Mouse (Mus musculus) erythroblast, adult 5-6 weeks (primary cell): Measurements from ENCODE around the gene Noxred1. TPM values are rescaled to one million over a fixed set of nuclear protein-coding genes. Genes with fewer than 3 reads are reported as not detected.
"Not testable (repeated sequence)": the region's sequence is repeated elsewhere in the genome, so short reads cannot be mapped to it uniquely, and the experiment has no call there.

Experiments
- ATAC-seq: replicated peaks from 2 replicates; pipeline ENCODE4 v1.8.0; 2016; ENCODE audit warnings: moderate number of reproducible peaks, mild to moderate bottlenecking, moderate TSS enrichment, inconsistent platforms; ENCODE audit not compliant: poor library complexity, low FRiP score, severe bottlenecking
- total RNA-seq, 2 experiments: library from RNA; stranded (forward) in 1 of 2; stranded (reverse) in 1 of 2; fragments of 150-400 nt in 1 of 2; fragments of 200-764, 138-1000 nt in 1 of 2; gene quantifications; 2 replicates each; pipeline versions ENCODE4 v1.2.3 to v1.2.4; 2015 to 2017; ENCODE audit warnings: low replicate concordance in 2 of 2

Noxred1 gene
- 2.7 TPM in 1 of 2 replicates, not detected in the other for total RNA-seq (2015; ENCODE audit: low replicate concordance)
- not detected in 2 replicates for total RNA-seq (2017; ENCODE audit: low replicate concordance)

GRCm38 (mm10) chr12:87238632-87239031 lies at the start of gene Noxred1:
Gene Noxred1 (minus strand): TSS chr12:87238732.
- no peak for ATAC-seq

GRCm38 (mm10) chr12:87284726-87285125 lies 46.2 kb upstream of the Noxred1 start:
- no peak for ATAC-seq

- ATAC-seq, result no peak
These were observed 45.7 kb upstream of the Noxred1 start for GRCm38 (mm10) chr12:87284268-87284667.

GRCm38 (mm10) chr12:87283706-87284105 lies 45.2 kb upstream of the Noxred1 start:
- ATAC-seq, result no peak

GRCm38 (mm10) chr12:87282743-87283142 lies 44.2 kb upstream of the Noxred1 start:
- ATAC-seq, result no peak

GRCm38 (mm10) chr12:87281766-87282165 lies 43.2 kb upstream of the Noxred1 start:
- no peak for ATAC-seq

GRCm38 (mm10) chr12:87279879-87280278 lies 41.3 kb upstream of the Noxred1 start:
- ATAC-seq, result no peak

GRCm38 (mm10) chr12:87279350-87279749 lies 40.8 kb upstream of the Noxred1 start:
- ATAC-seq, result no peak

GRCm38 (mm10) chr12:87278118-87278730 lies 39.7 kb upstream of the Noxred1 start:
- ATAC-seq, result no peak

GRCm38 (mm10) chr12:87277251-87277650 lies 38.7 kb upstream of the Noxred1 start:
- ATAC-seq, result not testable (repeated sequence)

- ATAC-seq, result peak; percentile 59; the same call in 1 of the 2 replicates
These were observed 36.6 kb upstream of the Noxred1 start for GRCm38 (mm10) chr12:87274853-87275831.

GRCm38 (mm10) chr12:87267682-87268081 lies 29.1 kb upstream of the Noxred1 start:
- ATAC-seq, result no peak

GRCm38 (mm10) chr12:87266827-87267603 lies 28.5 kb upstream of the Noxred1 start:
- ATAC-seq, result 0 out of 2 replicates have a peak, but pooled peaks have one; percentile 3

- ATAC-seq, result peak; percentile 96
These were observed 27.7 kb upstream of the Noxred1 start, which contains the start of the genes Vipas39 and Ahsa1 for GRCm38 (mm10) chr12:87266108-87266826. Gene Vipas39 (minus strand): TSS chr12:87266256. Gene Ahsa1 (plus strand): TSS chr12:87266479.

- no peak for ATAC-seq
These were observed 26.9 kb upstream of the Noxred1 start for GRCm38 (mm10) chr12:87265444-87265843.

- ATAC-seq, result no peak
These were observed 22.0 kb upstream of the Noxred1 start for GRCm38 (mm10) chr12:87260562-87260961.

- no peak for ATAC-seq
These were observed 18.1 kb upstream of the Noxred1 start for GRCm38 (mm10) chr12:87256629-87257028.

GRCm38 (mm10) chr12:87253878-87254277 lies 15.3 kb upstream of the Noxred1 start:
- ATAC-seq, result no peak

- ATAC-seq, result no peak
These were observed 11.6 kb upstream of the Noxred1 start for GRCm38 (mm10) chr12:87250161-87250560.
